ENCODE assay signal across 15 mouse cellular contexts in the genomic region with DNA sequence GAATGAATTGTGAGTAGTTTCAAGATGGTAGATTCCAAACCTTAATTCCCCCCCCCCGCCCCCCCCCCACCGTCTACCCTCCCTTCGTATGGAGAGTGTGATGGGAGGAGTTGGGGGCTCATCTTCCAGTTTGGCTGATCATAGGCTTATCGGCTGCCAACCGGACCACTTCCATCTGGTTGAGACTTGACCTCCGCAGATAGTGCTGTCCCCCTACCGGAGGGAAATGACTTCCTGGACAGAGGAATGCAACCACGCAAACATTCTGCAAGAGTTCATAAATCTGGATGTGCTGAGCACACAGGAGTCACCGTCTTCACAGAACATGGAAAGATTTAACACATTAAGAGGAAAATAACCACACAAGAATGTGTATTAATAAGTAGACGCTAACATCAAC.
DNase-seq lines count a peak whose midpoint lies in the region; ATAC-seq and TF ChIP-seq lines count a peak whose summit lies in the region.
"Had no signal": no experiment of that assay in that cellular context is flagged by ENCODE, and none has a peak within 500 bp of the region (broad histone marks: within the 10 kb centered on the region; RNA-seq: fewer than 3 reads in every experiment).

No protein-coding gene starts in this region.

- TF ChIP-seq CTCF in heart, postnatal 0 days (IDR thresholded peaks at IDR 0.05; ENCODE audit: low read depth): peak; percentile 26
- TF ChIP-seq CTCF in lung, postnatal 0 days (IDR thresholded peaks at IDR 0.05): peak; percentile 55
- TF ChIP-seq CTCF in lung, adult 2 months (IDR thresholded peaks at IDR 0.05; ENCODE audit: insufficient read depth, low read length): no peak

- no peaks in the 10 kb centered on the region for H3K9me3 ChIP-seq in heart, postnatal 0 days (replicated peaks; ENCODE audit: control insufficient read depth, low read length)
- H3K9me3 ChIP-seq in lung, postnatal 0 days (ENCODE audit: low read length): no peaks in the 10 kb centered on the region
- H3K9me3 ChIP-seq: embryonic facial prominence, embryonic 15.5 days; forebrain, embryonic 12.5 days; midbrain, embryonic 12.5 days had no signal

- no peak for ATAC-seq in heart, postnatal 0 days (ENCODE audit: insufficient read depth, low read depth)
- no peak for ATAC-seq in lung, postnatal 0 days
- ATAC-seq in cerebellum, adult (ENCODE audit: insufficient number of reproducible peaks, low FRiP score, low TSS enrichment): no peak

- H3K4me2 ChIP-seq in heart, postnatal 0 days (ENCODE audit: low read depth, low read length): no peak overlapping the region
- peak overlapping the region; percentile 17; the same call in 1 of the 2 replicates for H3K4me2 ChIP-seq in lung, postnatal 0 days (replicated peaks; ENCODE audit: low read depth, low read length)
- H3K4me2 ChIP-seq: embryonic facial prominence, embryonic 15.5 days; forebrain, embryonic 12.5 days; midbrain, embryonic 12.5 days had no signal

- TF ChIP-seq EP300 in heart, postnatal 0 days (IDR thresholded peaks at IDR 0.05; ENCODE audit: low read depth): no peak
- TF ChIP-seq EP300 in lung, postnatal 0 days (IDR thresholded peaks at IDR 0.05): no peak

- intact Hi-C loops in heart, postnatal 10 days (cut with DNase I): no loop called here

- no peak for TF ChIP-seq POLR2A in lung, adult 2 months (IDR thresholded peaks at IDR 0.05; ENCODE audit: borderline replicate concordance, extremely low read depth, low read depth, low read length)

- peak; percentile 7 for DNase-seq in heart, postnatal 0 days (ENCODE audit: low spot score)
- DNase-seq in heart, postnatal 10 days: no peak
- no peak for DNase-seq in lung, postnatal 0 days (ENCODE audit: low spot score)
- DNase-seq in lung, adult 2 months: no peak
- DNase-seq in kidney, postnatal 14 days: peak; percentile 60
- DNase-seq in testis, postnatal 10 days (ENCODE audit: low spot score): no peak
- DNase-seq: cerebellum, adult 2 months; heart, adult 18-20 months; heart, postnatal 36 days; retina, postnatal 1 day had no signal

- no peaks in the 10 kb centered on the region for H3K36me3 ChIP-seq in heart, postnatal 0 days (replicated peaks; ENCODE audit: control insufficient read depth, insufficient read depth, low read length)
- H3K36me3 ChIP-seq in lung, postnatal 0 days (ENCODE audit: insufficient read depth, low read length): no peaks in the 10 kb centered on the region
- H3K36me3 ChIP-seq: embryonic facial prominence, embryonic 15.5 days; forebrain, embryonic 12.5 days; midbrain, embryonic 12.5 days had no signal

- H3K9ac ChIP-seq in heart, postnatal 0 days (replicated peaks; ENCODE audit: low read depth, low read length): no peak overlapping the region
- H3K9ac ChIP-seq in lung, postnatal 0 days (replicated peaks; ENCODE audit: low read depth): no peak overlapping the region
- H3K9ac ChIP-seq: embryonic facial prominence, embryonic 15.5 days; forebrain, embryonic 12.5 days; midbrain, embryonic 12.5 days had no signal

- H3K27ac ChIP-seq in heart, postnatal 0 days (ENCODE audit: low read depth): no peak overlapping the region
- no peak overlapping the region for H3K27ac ChIP-seq in lung, postnatal 0 days (ENCODE audit: low read length)
- H3K27ac ChIP-seq: embryonic facial prominence, embryonic 15.5 days; forebrain, embryonic 12.5 days; layer of hippocampus, adult 2 months; midbrain, embryonic 12.5 days had no signal

- H3K27me3 ChIP-seq in heart, postnatal 0 days (ENCODE audit: control insufficient read depth, insufficient read depth, low read length): no peaks in the 10 kb centered on the region
- no peaks in the 10 kb centered on the region for H3K27me3 ChIP-seq in lung, postnatal 0 days (replicated peaks; ENCODE audit: insufficient read depth, low read length)
- H3K27me3 ChIP-seq: embryonic facial prominence, embryonic 15.5 days; forebrain, embryonic 12.5 days; midbrain, embryonic 12.5 days had no signal

- 40% methylated on average over 10 of the region's 10 CpGs for WGBS in heart, postnatal 0 days
- WGBS in lung, postnatal 0 days: 8% methylated on average over 8 of the region's 10 CpGs
- WGBS in lung, adult 2 months: 14% methylated on average over 10 of the region's 10 CpGs

- H3K4me3 ChIP-seq in heart, postnatal 0 days (ENCODE audit: low read depth, low read length): no peak overlapping the region
- no peak overlapping the region for H3K4me3 ChIP-seq in lung, postnatal 0 days (ENCODE audit: low read depth, low read length)
- H3K4me3 ChIP-seq in lung, adult 2 months (replicated peaks; ENCODE audit: extremely low read depth, low read depth, low read length): no peak overlapping the region
- H3K4me3 ChIP-seq: embryonic facial prominence, embryonic 15.5 days; forebrain, embryonic 12.5 days; layer of hippocampus, adult 2 months; midbrain, embryonic 12.5 days had no signal

- 0 out of 2 replicates have a peak, but pooled peaks cover 3% of the 10 kb centered on the region for H3K4me1 ChIP-seq in heart, postnatal 0 days (ENCODE audit: control insufficient read depth, insufficient read depth)
- no peaks in the 10 kb centered on the region for H3K4me1 ChIP-seq in lung, postnatal 0 days (ENCODE audit: insufficient read depth, low read depth, low read length)
- H3K4me1 ChIP-seq in lung, adult 2 months (ENCODE audit: control insufficient read depth, insufficient read depth, low read length): peaks cover 2% of the 10 kb centered on the region; the same call in 1 of the 2 replicates
- H3K4me1 ChIP-seq: embryonic facial prominence, embryonic 15.5 days had no signal

Comparison
In these comparisons a context has a peak if more than half of its experiments do, and no peak if none do; other contexts are left out.
1. DNase-seq: peak in heart, postnatal 0 days (single experiment) and kidney, postnatal 14 days (single experiment); none in heart, postnatal 10 days (0 of 2), lung, postnatal 0 days (single experiment), lung, adult 2 months (single experiment) and testis, postnatal 10 days (single experiment).